ENCODE assay signal across 7 mouse cellular contexts in the genomic region with DNA sequence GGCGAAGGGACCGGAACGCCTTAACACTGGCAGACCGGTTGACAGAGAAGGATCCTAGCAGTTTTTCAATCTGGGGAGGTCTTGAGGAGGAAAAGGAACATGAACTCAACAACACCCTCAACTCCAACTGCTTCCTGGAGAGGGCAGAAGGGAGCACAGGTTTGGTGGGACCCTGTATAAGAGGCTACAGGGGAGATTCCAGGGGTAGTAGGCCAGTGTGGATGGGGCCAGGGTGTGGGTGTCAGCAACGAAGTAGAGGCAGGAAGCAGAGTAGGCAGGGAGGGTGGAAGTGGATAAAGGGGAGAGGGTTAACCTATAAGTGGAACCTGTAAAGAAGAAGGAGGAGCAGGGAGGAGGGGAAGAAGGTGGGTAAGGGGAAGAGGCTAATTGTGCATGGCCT. TPM values are rescaled to one million over a fixed set of nuclear protein-coding genes. Genes with fewer than 3 reads are reported as not detected.
DNase-seq lines count a peak whose midpoint lies in the region; ATAC-seq lines count a peak whose summit lies in the region.

No protein-coding gene starts in this region.

- no peak overlapping the region for H3K4me3 ChIP-seq in hindbrain, embryonic 13.5 days
- H3K4me3 ChIP-seq in midbrain, embryonic 16.5 days (ENCODE audit: low read depth, low read length) = no peak overlapping the region

- peak; percentile 48 for DNase-seq in A20 (ENCODE audit: low read depth, low spot score)
- peak; percentile 78 for DNase-seq in ES-CJ7 (ENCODE audit: low read depth, low spot score)
- DNase-seq in frontal cortex, postnatal 14 days (ENCODE audit: low spot score in 2 of 2) = no peak
- no peak for DNase-seq in natural killer cell, adult 2 months (ENCODE audit: low spot score in 2 of 2)
- no peak for DNase-seq in gastrocnemius, adult 8-10 months (ENCODE audit: low spot score in 2 of 2)

- ATAC-seq in hindbrain, embryonic 13.5 days (ENCODE audit: low FRiP score) = peak; percentile 19
- peak; percentile 30; the same call in 1 of the 2 replicates for ATAC-seq in midbrain, embryonic 16.5 days

- H3K4me1 ChIP-seq in hindbrain, embryonic 13.5 days (replicated peaks) = peaks cover 16% of the 10 kb centered on the region
- peaks cover 11% of the 10 kb centered on the region for H3K4me1 ChIP-seq in midbrain, embryonic 16.5 days (ENCODE audit: control insufficient read depth, insufficient read depth, low read length)

- peak overlapping the region; percentile 97 for H3K27ac ChIP-seq in hindbrain, embryonic 13.5 days
- H3K27ac ChIP-seq in midbrain, embryonic 16.5 days (ENCODE audit: low read length) = peak overlapping the region; percentile 95

- WGBS in hindbrain, embryonic 13.5 days = 65% methylated on average over 5 of the region's 5 CpGs
- WGBS in midbrain, embryonic 16.5 days = 72% methylated on average over 5 of the region's 5 CpGs

- no peaks in the 10 kb centered on the region for H3K9me3 ChIP-seq in hindbrain, embryonic 13.5 days
- H3K9me3 ChIP-seq in midbrain, embryonic 16.5 days (replicated peaks; ENCODE audit: control insufficient read depth, low read length, poor library complexity, severe bottlenecking) = no peaks in the 10 kb centered on the region

- no peaks in the 10 kb centered on the region for H3K27me3 ChIP-seq in hindbrain, embryonic 13.5 days
- H3K27me3 ChIP-seq in midbrain, embryonic 16.5 days (ENCODE audit: control insufficient read depth, insufficient read depth, low read depth, low read length) = no peaks in the 10 kb centered on the region

- no peak overlapping the region for H3K9ac ChIP-seq in hindbrain, embryonic 13.5 days
- no peak overlapping the region; the same call in 1 of the 2 replicates for H3K9ac ChIP-seq in midbrain, embryonic 16.5 days (ENCODE audit: low read depth, low read length)

- H3K4me2 ChIP-seq in hindbrain, embryonic 13.5 days = no peak overlapping the region
- no peak overlapping the region for H3K4me2 ChIP-seq in midbrain, embryonic 16.5 days (ENCODE audit: low read length)

- H3K36me3 ChIP-seq in hindbrain, embryonic 13.5 days = no peaks in the 10 kb centered on the region
- H3K36me3 ChIP-seq in midbrain, embryonic 16.5 days (ENCODE audit: control insufficient read depth, insufficient read depth, low read length) = no peaks in the 10 kb centered on the region

RNA-seq across cellular contexts. Expression of a gene that starts 1.4 kb away (rescaled TPM):
- 0.39 and 0.84 TPM in 2 replicates for polyA plus RNA-seq in hindbrain, embryonic 13.5 days (2015; fragmentation: Nextera tagmentation; extraction: Ambion mirVana)
- polyA plus RNA-seq in midbrain, embryonic 16.5 days (2015; fragmentation: Nextera tagmentation; extraction: Ambion mirVana) = 0.40 and 0.80 TPM in 2 replicates
- 1 to 10 TPM in 1 of 4 experiments, under 1 TPM in 2, not detected in 1; 0.67 to 1.6 (median 0.90) TPM for total RNA-seq in gastrocnemius, adult 8-10 months (2022)

RNA-seq across cellular contexts. Expression of a gene that starts 11.6 kb away (rescaled TPM):
- 1.9 and 2.3 TPM in 2 replicates for polyA plus RNA-seq in hindbrain, embryonic 13.5 days (2015; fragmentation: Nextera tagmentation; extraction: Ambion mirVana)
- 1.2 and 1.4 TPM in 2 replicates for polyA plus RNA-seq in midbrain, embryonic 16.5 days (2015; fragmentation: Nextera tagmentation; extraction: Ambion mirVana)
- total RNA-seq in gastrocnemius, adult 8-10 months (2022) = not detected

RNA-seq across cellular contexts. Expression of a gene that starts 16.0 kb away (rescaled TPM):
- 5.9 and 6.4 TPM in 2 replicates for polyA plus RNA-seq in hindbrain, embryonic 13.5 days (2015; fragmentation: Nextera tagmentation; extraction: Ambion mirVana)
- polyA plus RNA-seq in midbrain, embryonic 16.5 days (2015; fragmentation: Nextera tagmentation; extraction: Ambion mirVana) = 3.4 TPM in 1 of 2 replicates, not detected in the other
- total RNA-seq in gastrocnemius, adult 8-10 months (2022) = not detected

RNA-seq across cellular contexts. Expression of a gene that starts 16.8 kb away (rescaled TPM):
- 1.6 and 2.7 TPM in 2 replicates for polyA plus RNA-seq in hindbrain, embryonic 13.5 days (2015; fragmentation: Nextera tagmentation; extraction: Ambion mirVana)
- 2.7 TPM in 1 of 2 replicates, not detected in the other for polyA plus RNA-seq in midbrain, embryonic 16.5 days (2015; fragmentation: Nextera tagmentation; extraction: Ambion mirVana)
- total RNA-seq in gastrocnemius, adult 8-10 months (2022) = 10 to 100 TPM in 1 of 4 experiments, 1 to 10 TPM in 3; 5.0 to 10.8 (median 6.7) TPM

RNA-seq across cellular contexts. Expression of a gene that starts 17.2 kb away (rescaled TPM):
- 12.9 and 14.0 TPM in 2 replicates for polyA plus RNA-seq in hindbrain, embryonic 13.5 days (2015; fragmentation: Nextera tagmentation; extraction: Ambion mirVana)
- polyA plus RNA-seq in midbrain, embryonic 16.5 days (2015; fragmentation: Nextera tagmentation; extraction: Ambion mirVana) = 3.5 and 9.7 TPM in 2 replicates
- total RNA-seq in gastrocnemius, adult 8-10 months (2022) = 1 to 10 TPM in 3 of 4 experiments, not detected in 1; 1.8 to 3.3 (median 2.6) TPM

Comparison
In these comparisons a context has a peak if more than half of its experiments do, and no peak if none do; other contexts are left out.
1. DNase-seq: peak in A20 (single experiment) and ES-CJ7 (single experiment); none in frontal cortex, postnatal 14 days (0 of 2), natural killer cell, adult 2 months (0 of 2) and gastrocnemius, adult 8-10 months (0 of 2).